Mouse (Mus musculus) lung, adult 2 months (tissue): ENCODE data around the gene Hist1h2ac. TPM values are rescaled to one million over a fixed set of nuclear protein-coding genes. Genes with fewer than 3 reads are reported as not detected.
"Not testable (repeated sequence)": the region's sequence is repeated elsewhere in the genome, so short reads cannot be mapped to it uniquely, and the experiment has no call there.

Experiments used
- DNase-seq: peaks from one replicate; pipeline ENCODE4 v3.0.0; 2022
- H3K4me1 ChIP-seq: fragments of 200-500 bp; 2 replicates; pipeline ENCODE4 v1.6.1; 2011; ENCODE audit warnings: low read length; ENCODE audit not compliant: control insufficient read depth, insufficient read depth
- H3K4me3 ChIP-seq: fragments of 200-500 bp; replicated peaks from 2 replicates; pipeline ENCODE3; 2011; ENCODE audit warnings: low read depth, mild to moderate bottlenecking, control low read depth, low read length; ENCODE audit errors: extremely low read depth
- CTCF ChIP-seq: fragments of 200-500 bp; IDR thresholded peaks from 2 replicates; pipeline ENCODE4 v1.5.1; 2011; ENCODE audit warnings: mild to moderate bottlenecking, low read length, control low read depth; ENCODE audit not compliant: insufficient read depth
- POLR2A ChIP-seq: fragments of 200-500 bp; IDR thresholded peaks from 2 replicates; pipeline ENCODE4 v1.6.1; 2011; ENCODE audit warnings: low read depth, mild to moderate bottlenecking, control low read depth, low read length, borderline replicate concordance; ENCODE audit errors: extremely low read depth
- WGBS: fragments of 180-500 bp; shearing (Covaris S2); methylation state at CpG from one replicate; pipeline ENCODE4 v1.1.7; 2018; 5-methylcytosine and 5-hydroxymethylcytosine counted together
- polyA plus RNA-seq: library from polyadenylated mRNA; depleted of rRNA; stranded (reverse); fragments of >200 nt; gene quantifications from 2 replicates; pipeline ENCODE4 v1.2.3, GENCODE M21; 2012; rRNA removed

Hist1h2ac gene
- polyA plus RNA-seq: 0.45 and 0.61 TPM in 2 replicates

DNA sequence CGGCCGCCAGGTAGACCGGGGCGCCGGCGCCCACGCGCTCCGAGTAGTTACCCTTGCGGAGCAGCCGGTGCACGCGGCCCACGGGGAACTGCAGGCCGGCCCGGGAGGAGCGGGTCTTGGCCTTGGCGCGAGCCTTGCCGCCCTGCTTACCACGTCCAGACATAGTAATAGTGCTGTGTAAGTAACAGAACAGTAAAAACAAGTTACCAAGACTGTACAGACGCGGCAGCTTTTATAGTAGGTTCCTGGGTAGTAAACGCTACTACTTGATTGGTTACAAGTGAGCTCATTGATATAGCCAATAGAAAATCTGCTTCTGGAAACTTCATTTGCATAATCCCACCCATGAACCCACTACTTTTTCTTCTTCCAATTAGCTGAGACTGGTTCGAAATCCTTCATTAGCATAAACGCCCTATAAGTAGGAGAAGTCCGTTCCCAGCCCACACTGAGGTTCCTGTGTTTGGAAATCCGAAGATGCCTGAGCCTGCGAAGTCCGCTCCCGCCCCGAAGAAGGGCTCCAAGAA lies at the start of gene Hist1h2ac, which contains the start of gene Hist1h2bc:
Gene Hist1h2ac (minus strand): TSS at position 194 of the 527 bp plus-strand sequence.
Gene Hist1h2bc (plus strand): TSS at position 445 of the 527 bp plus-strand sequence.
- H3K4me1 ChIP-seq: peaks cover 6% of the 10 kb centered on the region
- WGBS: under 1% methylated on average over 32 of the region's 32 CpGs
- TF ChIP-seq CTCF: no peak
- peak; percentile 41; the same call in 1 of the 2 replicates for TF ChIP-seq POLR2A
- H3K4me3 ChIP-seq: peak within 1 kb of the TSS; percentile 85
- peak; percentile 79 for DNase-seq

GRCm38 (mm10) chr13:23732156-23732804 lies 48.5 kb upstream of the Hist1h2ac start:
- DNase-seq: no peak
- Histone ChIP-seq H3K4me3 (no peak overlapping the region), H3K4me1 (no peaks in the 10 kb centered on the region)
- 22% methylated on average over 8 of the region's 8 CpGs for WGBS
- TF ChIP-seq CTCF: peak; percentile 45; the same call in 1 of the 2 replicates
- no peak for TF ChIP-seq POLR2A

DNA sequence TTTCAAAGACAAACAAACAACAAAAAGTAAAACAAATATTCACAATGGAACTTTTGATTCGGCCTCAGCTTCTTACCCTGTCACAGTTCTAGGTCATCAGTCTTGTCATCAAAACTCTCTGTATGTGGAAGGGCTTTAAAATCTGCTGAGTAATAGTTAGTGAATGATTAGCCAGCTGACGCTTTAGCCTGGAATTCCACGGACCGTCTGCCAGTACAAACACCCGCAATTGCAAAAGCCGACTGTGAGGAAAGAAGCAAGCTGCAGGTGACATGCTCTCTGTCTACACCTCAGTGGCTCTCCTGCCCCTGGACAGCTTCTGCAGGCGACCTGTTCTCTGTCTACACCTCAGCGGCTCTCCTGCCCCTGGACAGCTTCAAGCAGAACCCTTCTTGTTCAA lies 46.7 kb upstream of the Hist1h2ac start:
- DNase-seq: no peak
- WGBS: 32% methylated on average over 8 of the region's 8 CpGs
- no peaks in the 10 kb centered on the region for H3K4me1 ChIP-seq
- TF ChIP-seq CTCF: no peak
- TF ChIP-seq POLR2A: no peak
- H3K4me3 ChIP-seq: no peak overlapping the region

GRCm38 (mm10) chr13:23729706-23730105 lies 46.0 kb upstream of the Hist1h2ac start:
- H3K4me1 ChIP-seq: no peaks in the 10 kb centered on the region
- TF ChIP-seq CTCF: no peak
- no peak for TF ChIP-seq POLR2A
- 91% methylated on average over 5 of the region's 5 CpGs for WGBS
- DNase-seq: no peak
- H3K4me3 ChIP-seq: no peak overlapping the region

- no peak for TF ChIP-seq POLR2A
- TF ChIP-seq CTCF: no peak
- 80% methylated on average over 9 of the region's 9 CpGs for WGBS
- H3K4me1 ChIP-seq: no peaks in the 10 kb centered on the region
- no peak overlapping the region for H3K4me3 ChIP-seq
- no peak for DNase-seq
Observed at GRCm38 (mm10) chr13:23729192-23729525, 45.4 kb upstream of the Hist1h2ac start.

- no peaks in the 10 kb centered on the region for H3K4me1 ChIP-seq
- no peak for DNase-seq
- TF ChIP-seq POLR2A: no peak
- TF ChIP-seq CTCF: no peak
- no peak overlapping the region for H3K4me3 ChIP-seq
- 79% methylated on average over 18 of the region's 18 CpGs for WGBS
Observed at GRCm38 (mm10) chr13:23728472-23729191, 44.9 kb upstream of the Hist1h2ac start.

GRCm38 (mm10) chr13:23725213-23725612 lies 41.5 kb upstream of the Hist1h2ac start:
- no peak overlapping the region for H3K4me3 ChIP-seq
- no peak for TF ChIP-seq POLR2A
- TF ChIP-seq CTCF: no peak
- DNase-seq: no peak
- 95% methylated on average over 1 of the region's 1 CpGs for WGBS
- H3K4me1 ChIP-seq: no peaks in the 10 kb centered on the region

DNA sequence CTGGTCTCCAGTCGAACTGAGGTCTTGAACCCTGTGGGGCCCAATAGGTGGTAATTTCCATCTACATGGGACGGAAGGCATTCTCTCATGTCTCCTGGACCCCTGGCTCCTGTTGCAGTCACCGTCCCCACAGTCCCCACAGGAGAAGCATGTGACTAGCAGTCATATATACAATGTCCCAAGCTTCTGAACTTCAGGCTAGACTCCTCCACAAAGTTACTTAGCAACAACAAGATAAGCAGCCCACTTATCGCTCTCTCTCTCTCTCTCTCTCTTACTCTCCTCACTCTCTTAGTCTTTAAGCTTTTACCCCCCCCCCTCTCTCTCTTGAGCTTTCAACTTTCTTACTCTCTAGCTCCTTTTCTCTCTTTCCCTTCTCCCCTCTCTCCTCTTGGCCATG lies 40.5 kb upstream of the Hist1h2ac start:
- no peak for DNase-seq
- WGBS: 77% methylated on average over 4 of the region's 4 CpGs
- H3K4me1 ChIP-seq: no peaks in the 10 kb centered on the region
- H3K4me3 ChIP-seq: no peak overlapping the region
- TF ChIP-seq POLR2A (no peak), CTCF (no peak)

DNA sequence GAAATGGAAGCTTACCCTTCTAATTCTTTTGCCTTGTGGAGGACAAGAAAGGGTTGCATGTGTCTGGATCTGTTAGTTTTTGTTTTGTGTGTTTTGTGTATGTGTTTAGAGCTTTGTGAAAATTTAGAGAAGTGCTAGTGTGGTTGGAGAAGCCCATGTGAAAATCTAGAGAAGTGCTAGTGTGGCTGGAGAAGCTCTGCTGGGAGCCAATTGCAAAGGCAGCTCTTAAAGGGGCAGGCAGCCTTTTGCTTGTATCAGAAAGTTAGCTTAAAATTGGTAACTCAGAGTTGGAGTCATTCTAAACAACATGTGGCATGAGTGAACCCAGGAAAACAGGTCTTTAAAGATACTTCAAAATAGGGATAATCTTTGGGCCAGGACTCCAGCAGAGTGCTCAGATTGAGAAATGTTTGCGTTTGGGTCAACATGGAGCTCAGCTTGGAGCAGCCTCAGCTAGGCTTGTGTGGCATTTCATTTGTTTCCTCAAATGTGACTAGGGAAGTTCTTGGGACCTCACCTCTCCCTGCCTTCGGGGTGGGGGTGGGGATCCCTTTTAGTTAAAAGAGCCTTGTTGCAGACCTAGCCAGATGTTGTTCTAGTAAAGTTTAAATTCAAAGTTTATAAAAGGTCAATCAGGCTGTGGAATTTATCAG lies 34.0 kb upstream of the Hist1h2ac start:
- WGBS: 19% methylated on average over 2 of the region's 2 CpGs
- DNase-seq, H3K4me1 ChIP-seq, H3K4me3 ChIP-seq: not testable (repeated sequence)
